Mouse (Mus musculus) neural tube, embryonic 12.5 days (tissue): ENCODE measurements around the gene Sardh. TPM values are rescaled to one million over a fixed set of nuclear protein-coding genes. Genes with fewer than 3 reads are reported as not detected.

Source experiments
- ATAC-seq: fragments of 200-750 bp; cut with Nextera tagmentation; 2 replicates; pipeline ENCODE4 v1.8.0; 2017; ENCODE audit warnings: low read depth, mild to moderate bottlenecking, moderate TSS enrichment, moderate library complexity; ENCODE audit not compliant: low FRiP score
- H3K27ac ChIP-seq: fragments of 300-500 bp; sonication (generic); 2 replicates; pipeline ENCODE4 v1.5.1; 2016
- H3K27me3 ChIP-seq: fragments of 300-500 bp; sonication (generic); replicated peaks from 2 replicates; pipeline ENCODE4 v1.6.1; 2016; ENCODE audit warnings: mild to moderate bottlenecking
- H3K36me3 ChIP-seq: fragments of 300-500 bp; sonication (generic); 2 replicates; pipeline ENCODE4 v1.6.1; 2016; ENCODE audit warnings: mild to moderate bottlenecking
- H3K4me1 ChIP-seq: fragments of 300-500 bp; sonication (generic); 2 replicates; pipeline ENCODE4 v1.6.1; 2016
- H3K4me2 ChIP-seq: fragments of 300-500 bp; sonication (generic); replicated peaks from 2 replicates; pipeline ENCODE4 v1.6.1; 2016; ENCODE audit warnings: mild to moderate bottlenecking
- H3K4me3 ChIP-seq: fragments of 300-500 bp; sonication (generic); 2 replicates; pipeline ENCODE4 v1.5.1; 2016
- H3K9ac ChIP-seq: fragments of 300-500 bp; sonication (generic); 2 replicates; pipeline ENCODE4 v1.6.1; 2016; ENCODE audit warnings: mild to moderate bottlenecking
- H3K9me3 ChIP-seq: fragments of 300-500 bp; sonication (generic); 2 replicates; pipeline ENCODE4 v1.6.1; 2016; ENCODE audit warnings: mild to moderate bottlenecking
- WGBS: fragments of 180-500 bp; shearing (Covaris S2); methylation state at CpG from one replicate; pipeline ENCODE4 v1.1.7; 2016; 5-methylcytosine and 5-hydroxymethylcytosine counted together
- polyA plus RNA-seq: library from polyadenylated mRNA; unstranded; fragments of >200 nt; fragmentation: Nextera tagmentation; extraction: Ambion mirVana; gene quantifications from 2 replicates; pipeline ENCODE4 v1.2.1, GENCODE M21; 2016

The Sardh gene
- polyA plus RNA-seq = 3.8 and 3.9 TPM in 2 replicates

GRCm38 (mm10) chr2:27248211-27248610 lies at the start of gene Sardh:
Gene Sardh, minus strand, starts transcription at chr2:27248337.
- Histone ChIP-seq H3K27me3 (no peaks in the 10 kb centered on the region), H3K9me3 (no peaks in the 10 kb centered on the region), H3K4me1 (no peaks in the 10 kb centered on the region), H3K9ac (no peak within 1 kb of the TSS), H3K36me3 (no peaks in the 10 kb centered on the region), H3K27ac (no peak within 1 kb of the TSS), H3K4me3 (no peak within 1 kb of the TSS), H3K4me2 (no peak within 1 kb of the TSS)
- WGBS = 82% methylated on average over 2 of the region's 2 CpGs
- ATAC-seq = no peak

DNA sequence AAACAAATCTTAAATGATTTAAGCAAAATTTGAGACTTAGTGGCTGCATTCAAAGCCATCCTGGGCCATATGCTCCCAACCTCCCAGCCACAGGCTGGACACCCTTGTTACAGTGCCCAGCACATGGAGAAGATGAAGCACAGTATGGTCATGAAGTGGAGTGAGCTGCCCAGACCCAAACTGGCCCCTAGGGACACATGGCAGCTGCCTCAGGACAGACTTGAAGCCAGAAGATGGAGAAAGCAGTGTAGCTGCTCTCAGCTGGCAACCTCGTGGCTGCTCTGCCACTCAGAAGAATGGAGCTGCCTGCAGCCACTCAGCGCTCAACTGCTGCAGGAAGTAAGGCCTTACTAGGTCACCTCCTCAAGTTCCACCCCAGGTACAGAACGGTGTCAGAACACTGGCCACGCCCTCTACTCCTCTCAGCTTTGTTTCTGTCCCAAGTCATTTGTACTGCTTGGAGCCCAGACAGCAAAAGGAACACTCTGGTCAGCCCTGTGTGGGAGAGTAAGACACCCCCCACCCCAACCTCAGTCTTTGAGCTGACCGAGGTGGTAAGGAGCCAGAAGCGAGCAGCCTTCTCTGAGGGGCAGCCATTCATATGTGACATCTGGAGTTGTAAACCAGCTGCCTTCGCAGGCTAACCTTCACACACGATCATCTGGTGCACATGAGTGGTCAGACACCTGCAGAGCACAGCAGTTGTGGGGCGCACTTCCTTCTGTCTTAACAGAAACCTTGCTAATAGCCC lies 48.7 kb upstream of the Sardh start:
- Histone ChIP-seq H3K36me3 (peaks cover 36% of the 10 kb centered on the region), H3K27me3 (no peaks in the 10 kb centered on the region), H3K4me1 (peaks cover 23% of the 10 kb centered on the region), H3K4me3 (no peak overlapping the region), H3K27ac (no peak overlapping the region), H3K4me2 (no peak overlapping the region), H3K9ac (no peak overlapping the region), H3K9me3 (no peaks in the 10 kb centered on the region)
- no peak for ATAC-seq
- 71% methylated on average over 9 of the region's 9 CpGs for WGBS

- Histone ChIP-seq H3K4me1 (peaks cover 10% of the 10 kb centered on the region; the same call in 1 of the 2 replicates), H3K9me3 (no peaks in the 10 kb centered on the region), H3K4me3 (no peak overlapping the region), H3K27ac (no peak overlapping the region), H3K4me2 (no peak overlapping the region), H3K9ac (no peak overlapping the region), H3K36me3 (peaks cover 56% of the 10 kb centered on the region), H3K27me3 (no peaks in the 10 kb centered on the region)
- no peak for ATAC-seq
- WGBS = 98% methylated on average over 3 of the region's 3 CpGs
Measured at GRCm38 (mm10) chr2:27294777-27295176, 46.6 kb upstream of the Sardh start.

DNA sequence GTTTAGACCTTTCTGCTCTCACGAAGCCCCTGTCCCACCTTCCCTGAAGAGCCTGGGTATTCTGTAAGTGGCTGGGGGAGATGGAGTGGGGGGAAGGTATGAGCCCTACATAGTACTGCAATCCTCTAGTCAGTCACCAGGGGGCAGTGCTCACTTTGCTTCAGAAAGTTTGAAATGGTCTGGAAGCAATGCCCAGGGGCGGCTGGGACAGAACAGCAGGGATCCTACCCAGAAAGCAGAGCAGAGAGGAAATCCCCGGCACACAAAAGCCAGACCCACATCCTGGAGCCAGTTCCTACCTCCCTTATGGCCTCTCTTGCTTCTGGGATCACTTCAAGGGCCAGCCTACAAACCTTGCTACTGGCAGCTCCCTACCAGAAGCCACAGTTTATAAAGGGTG lies 40.9 kb upstream of the Sardh start:
- WGBS = 10% methylated on average over 3 of the region's 3 CpGs
- peaks cover 60% of the 10 kb centered on the region for H3K36me3 ChIP-seq
- no peaks in the 10 kb centered on the region for H3K9me3 ChIP-seq
- H3K27ac ChIP-seq = 0 out of 2 replicates have a peak overlapping the region, but pooled peaks have one; percentile 34
- H3K4me2 ChIP-seq = peak overlapping the region; percentile 3; the same call in 1 of the 2 replicates
- H3K27me3 ChIP-seq = no peaks in the 10 kb centered on the region
- no peak overlapping the region for H3K9ac ChIP-seq
- H3K4me3 ChIP-seq = no peak overlapping the region
- H3K4me1 ChIP-seq = peaks cover 13% of the 10 kb centered on the region
- peak; percentile 54; the same call in 1 of the 2 replicates for ATAC-seq

- ATAC-seq = no peak
- H3K4me2 ChIP-seq = no peak overlapping the region
- no peak overlapping the region for H3K9ac ChIP-seq
- peaks cover 13% of the 10 kb centered on the region for H3K4me1 ChIP-seq
- H3K27ac ChIP-seq = no peak overlapping the region
- no peak overlapping the region for H3K4me3 ChIP-seq
- peaks cover 68% of the 10 kb centered on the region for H3K36me3 ChIP-seq
- H3K27me3 ChIP-seq = no peaks in the 10 kb centered on the region
- no peaks in the 10 kb centered on the region for H3K9me3 ChIP-seq
- 80% methylated on average over 7 of the region's 7 CpGs for WGBS
Measured at GRCm38 (mm10) chr2:27286971-27287710, 39.0 kb upstream of the Sardh start.

GRCm38 (mm10) chr2:27284441-27284840 lies 36.3 kb upstream of the Sardh start:
- H3K27me3 ChIP-seq = no peaks in the 10 kb centered on the region
- H3K4me3 ChIP-seq = no peak overlapping the region
- H3K27ac ChIP-seq = no peak overlapping the region
- no peak for ATAC-seq
- WGBS = 83% methylated on average over 7 of the region's 7 CpGs
- peaks cover 58% of the 10 kb centered on the region for H3K36me3 ChIP-seq
- H3K9me3 ChIP-seq = no peaks in the 10 kb centered on the region
- no peak overlapping the region for H3K4me2 ChIP-seq
- H3K4me1 ChIP-seq = peaks cover 7% of the 10 kb centered on the region
- H3K9ac ChIP-seq = no peak overlapping the region

DNA sequence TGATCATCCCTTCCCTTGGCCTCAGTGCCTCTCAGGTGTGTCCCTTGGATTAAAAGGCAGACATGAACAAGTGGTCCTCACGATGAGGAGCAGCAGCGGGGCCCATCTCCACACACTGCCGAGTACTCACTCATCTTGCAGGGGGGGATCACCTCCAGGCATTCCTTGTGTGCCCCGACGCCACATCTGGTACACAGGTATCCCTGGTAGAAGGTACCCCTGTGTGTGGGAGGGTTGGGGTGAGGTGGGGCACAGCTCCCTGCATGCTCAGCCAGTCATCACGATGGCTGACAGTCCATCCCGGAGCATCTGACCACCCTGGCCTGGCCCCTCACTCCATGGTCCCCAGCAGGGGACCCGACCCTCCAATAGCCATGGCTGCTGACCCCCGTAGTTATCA lies 33.6 kb upstream of the Sardh start:
- 88% methylated on average over 9 of the region's 9 CpGs for WGBS
- ATAC-seq = no peak
- no peak overlapping the region for H3K4me2 ChIP-seq
- H3K36me3 ChIP-seq = peaks cover 70% of the 10 kb centered on the region
- H3K27me3 ChIP-seq = no peaks in the 10 kb centered on the region
- H3K4me1 ChIP-seq = no peaks in the 10 kb centered on the region
- no peak overlapping the region for H3K9ac ChIP-seq
- no peaks in the 10 kb centered on the region for H3K9me3 ChIP-seq
- H3K27ac ChIP-seq = no peak overlapping the region
- no peak overlapping the region for H3K4me3 ChIP-seq

GRCm38 (mm10) chr2:27280920-27281611 lies 32.9 kb upstream of the Sardh start:
- Histone ChIP-seq H3K4me3 (no peak overlapping the region), H3K4me2 (no peak overlapping the region), H3K4me1 (no peaks in the 10 kb centered on the region), H3K9ac (no peak overlapping the region), H3K9me3 (no peaks in the 10 kb centered on the region), H3K27ac (no peak overlapping the region), H3K27me3 (no peaks in the 10 kb centered on the region), H3K36me3 (peaks cover 71% of the 10 kb centered on the region)
- 73% methylated on average over 13 of the region's 13 CpGs for WGBS
- ATAC-seq = peak; percentile 41; the same call in 1 of the 2 replicates

GRCm38 (mm10) chr2:27278859-27279258 lies 30.7 kb upstream of the Sardh start:
- no peak overlapping the region for H3K27ac ChIP-seq
- peaks cover 82% of the 10 kb centered on the region for H3K36me3 ChIP-seq
- 95% methylated on average over 7 of the region's 7 CpGs for WGBS
- no peak for ATAC-seq
- no peak overlapping the region for H3K4me3 ChIP-seq
- no peak overlapping the region for H3K9ac ChIP-seq
- H3K4me2 ChIP-seq = no peak overlapping the region
- H3K27me3 ChIP-seq = no peaks in the 10 kb centered on the region
- 0 out of 2 replicates have a peak, but pooled peaks cover 5% of the 10 kb centered on the region for H3K9me3 ChIP-seq
- H3K4me1 ChIP-seq = no peaks in the 10 kb centered on the region

GRCm38 (mm10) chr2:27268325-27268724 lies 20.2 kb upstream of the Sardh start:
- whole genome bisulfite sequencing = 85% methylated on average over 2 of the region's 2 CpGs
- Histone ChIP-seq H3K4me2 (no peak overlapping the region), H3K27me3 (no peaks in the 10 kb centered on the region), H3K4me1 (no peaks in the 10 kb centered on the region), H3K36me3 (peaks cover 93% of the 10 kb centered on the region), H3K9ac (no peak overlapping the region), H3K9me3 (no peaks in the 10 kb centered on the region), H3K4me3 (no peak overlapping the region), H3K27ac (no peak overlapping the region)
- ATAC-seq = no peak

- H3K36me3 ChIP-seq = peaks cover 91% of the 10 kb centered on the region
Measured at GRCm38 (mm10) chr2:27265819-27266218, 17.7 kb upstream of the Sardh start.

DNA sequence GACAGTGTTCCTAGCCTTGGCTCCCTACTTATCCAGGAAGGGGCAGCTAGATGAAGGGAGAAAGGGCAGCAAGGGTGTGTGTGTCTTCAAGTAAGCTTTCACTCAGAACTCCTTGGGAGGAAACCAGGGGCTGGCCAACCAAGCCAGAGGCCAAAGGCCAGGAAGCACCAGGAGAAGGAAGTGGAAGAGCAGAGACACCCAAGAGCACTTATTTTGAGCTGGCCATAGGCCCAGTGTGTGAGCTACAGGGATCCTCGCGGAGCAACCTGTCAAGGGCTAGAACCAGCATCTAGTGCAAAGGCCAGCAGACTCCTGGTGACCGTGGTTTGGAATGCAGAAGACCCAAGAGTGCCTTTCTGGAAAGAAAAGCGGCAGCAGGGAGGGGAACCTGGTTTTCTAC lies 14.8 kb upstream of the Sardh start:
- H3K27me3 ChIP-seq = no peaks in the 10 kb centered on the region
- no peak overlapping the region for H3K4me3 ChIP-seq
- no peak for ATAC-seq
- 91% methylated on average over 4 of the region's 4 CpGs for WGBS
- peaks cover 66% of the 10 kb centered on the region for H3K36me3 ChIP-seq
- no peak overlapping the region for H3K4me2 ChIP-seq
- H3K4me1 ChIP-seq = no peaks in the 10 kb centered on the region
- H3K9ac ChIP-seq = no peak overlapping the region
- no peaks in the 10 kb centered on the region for H3K9me3 ChIP-seq
- H3K27ac ChIP-seq = no peak overlapping the region

More at GRCm38 (mm10) chr2:27265819-27266218, 17.7 kb upstream of the Sardh start:
- Histone ChIP-seq H3K4me3 (no peak overlapping the region), H3K9me3 (no peaks in the 10 kb centered on the region), H3K9ac (no peak overlapping the region), H3K4me2 (no peak overlapping the region), H3K27ac (no peak overlapping the region), H3K4me1 (no peaks in the 10 kb centered on the region), H3K27me3 (no peaks in the 10 kb centered on the region)
- WGBS = 89% methylated on average over 3 of the region's 3 CpGs
- ATAC-seq = no peak
